Mouse (Mus musculus): Measurements from ENCODE around the gene Aup1.

The Aup1 gene

DNA sequence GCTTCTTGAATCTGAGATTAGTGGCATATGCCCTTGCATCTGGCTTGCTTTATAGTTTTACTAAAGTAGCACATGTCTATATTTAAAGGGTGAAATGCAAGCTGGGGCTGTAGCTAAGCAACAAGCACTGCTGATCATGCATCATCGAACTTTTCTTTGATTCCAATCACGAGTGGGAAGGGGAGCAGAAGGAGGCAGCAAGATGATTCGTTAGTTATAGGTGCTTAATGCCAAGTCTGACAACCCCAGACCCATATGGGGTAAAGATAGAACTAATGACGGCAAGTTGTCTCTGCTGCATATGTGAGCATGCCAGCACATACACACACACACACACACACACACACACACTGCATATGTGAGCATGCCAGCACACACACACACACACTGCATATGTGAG, 49.8 kb downstream of the Aup1 start:
- no peak for DNase-seq (ENCODE audit: low read depth)
